Mouse (Mus musculus): ENCODE results near the gene Igfbp2. TPM values are rescaled to one million over a fixed set of nuclear protein-coding genes. Genes with fewer than 3 reads are reported as not detected.

The Igfbp2 gene
- total RNA-seq, 1 experiment from 2014 or later = 2.6 TPM

DNA sequence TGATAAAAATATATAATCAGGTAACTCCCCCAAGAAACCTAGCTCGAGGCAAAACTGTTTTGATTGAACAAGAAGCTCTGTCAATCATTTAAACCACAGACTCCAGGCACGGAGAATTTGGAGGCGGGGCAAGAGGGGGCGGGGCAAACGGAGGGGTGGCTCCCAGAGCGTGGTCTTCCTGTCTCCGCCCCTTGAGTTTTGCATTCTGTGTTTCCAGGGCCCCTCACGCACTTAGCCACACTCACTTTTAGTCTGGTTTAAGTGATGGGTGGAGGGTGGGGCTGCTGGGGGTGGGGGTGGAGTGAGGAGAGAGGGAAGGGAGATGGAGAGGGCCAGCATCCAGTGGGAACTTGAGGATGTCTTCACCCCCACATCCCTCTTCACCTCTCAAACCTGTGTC, 48.2 kb downstream of the Igfbp2 start:
- DNase-seq = peak; percentile 58

DNA sequence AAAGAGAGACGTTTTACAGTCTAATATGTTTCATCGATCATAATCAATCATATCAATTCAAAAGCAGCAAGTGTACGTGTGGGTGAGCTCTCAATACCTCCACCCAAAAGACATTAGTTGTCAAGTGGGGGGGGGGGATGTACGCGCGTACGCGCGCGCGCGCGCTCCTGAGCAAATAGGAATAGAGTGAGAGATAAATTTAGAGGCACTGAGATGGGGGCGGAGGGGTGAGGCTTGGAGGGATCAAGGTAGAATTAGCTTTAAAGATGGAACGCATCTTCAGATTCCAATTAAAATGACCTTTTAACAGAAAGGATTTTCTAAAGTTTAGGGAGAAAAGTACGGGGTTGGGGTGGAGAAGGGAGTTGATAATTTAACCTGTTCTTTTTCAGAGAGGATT, 48.8 kb downstream of the Igfbp2 start:
- no peak for DNase-seq

DNA sequence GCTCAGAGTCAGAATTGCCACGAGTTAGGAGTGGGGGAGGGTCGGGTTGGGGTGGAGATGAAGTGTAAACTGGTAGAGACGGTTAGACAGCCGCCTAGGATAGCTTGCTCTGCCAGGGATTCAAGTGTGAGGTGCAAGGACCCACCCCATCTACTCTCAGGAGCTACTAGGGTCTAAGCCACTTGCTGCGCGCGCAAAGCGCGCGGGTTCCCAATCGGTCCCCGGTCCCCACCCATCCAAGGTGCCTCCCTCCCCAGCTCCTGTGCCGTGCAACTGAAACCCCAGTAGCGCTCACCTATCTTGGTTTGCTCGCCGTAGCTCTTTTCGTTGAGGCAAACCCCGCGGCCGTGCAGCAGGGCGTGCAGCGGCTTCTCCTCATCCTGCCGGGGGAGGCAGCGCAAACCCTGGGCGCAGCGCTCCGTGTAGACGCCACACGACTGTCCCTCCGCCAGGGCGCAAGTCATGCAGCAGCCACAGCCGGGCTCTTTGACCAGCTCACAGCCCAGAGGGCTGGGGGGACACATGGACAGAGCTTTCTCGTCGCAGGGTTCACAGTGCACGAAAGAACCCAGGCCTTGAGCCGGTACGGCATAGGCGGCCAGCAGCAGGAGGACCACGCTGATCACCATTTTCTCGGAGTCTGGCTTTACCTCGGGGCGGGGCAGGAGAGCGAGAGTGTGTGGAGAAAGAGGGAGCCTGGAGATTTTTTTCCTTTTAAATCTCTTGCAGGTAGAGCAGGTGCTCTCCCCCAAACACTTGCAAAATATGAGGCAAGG, 49.4 kb downstream of the Igfbp2 start:
- peak; percentile 47 for DNase-seq

GRCm38 (mm10) chr1:72874287-72875211, 50.2 kb downstream of the Igfbp2 start, which contains the start of gene Igfbp5:
TSS of gene Igfbp5 (minus strand) at chr1:72874884.
- DNase-seq = peak; percentile 81

GRCm38 (mm10) chr1:72875708-72876107, 51.4 kb downstream of the Igfbp2 start:
- DNase-seq = no peak

DNA sequence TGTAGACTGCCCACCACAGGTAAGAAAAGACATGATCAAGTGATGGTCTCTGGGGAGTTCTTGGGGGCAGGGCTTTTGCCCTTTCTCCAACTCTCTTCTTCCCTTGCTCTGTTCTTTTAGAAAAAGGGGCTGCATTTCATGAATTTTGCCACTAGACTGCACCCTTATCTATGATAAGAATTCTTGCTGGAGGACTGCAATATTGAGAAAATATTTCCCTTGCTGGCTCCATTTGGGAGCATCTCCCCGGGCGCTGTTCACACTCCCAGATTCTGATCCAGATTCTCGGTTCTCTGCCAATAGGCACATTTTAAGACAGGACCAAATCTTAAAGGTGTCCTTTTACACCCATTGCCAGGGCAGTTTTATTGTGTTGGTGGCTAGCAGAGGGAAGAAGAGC, 51.8 kb downstream of the Igfbp2 start:
- DNase-seq = no peak

GRCm38 (mm10) chr1:72877892-72878291, 53.6 kb downstream of the Igfbp2 start:
- no peak for DNase-seq

DNA sequence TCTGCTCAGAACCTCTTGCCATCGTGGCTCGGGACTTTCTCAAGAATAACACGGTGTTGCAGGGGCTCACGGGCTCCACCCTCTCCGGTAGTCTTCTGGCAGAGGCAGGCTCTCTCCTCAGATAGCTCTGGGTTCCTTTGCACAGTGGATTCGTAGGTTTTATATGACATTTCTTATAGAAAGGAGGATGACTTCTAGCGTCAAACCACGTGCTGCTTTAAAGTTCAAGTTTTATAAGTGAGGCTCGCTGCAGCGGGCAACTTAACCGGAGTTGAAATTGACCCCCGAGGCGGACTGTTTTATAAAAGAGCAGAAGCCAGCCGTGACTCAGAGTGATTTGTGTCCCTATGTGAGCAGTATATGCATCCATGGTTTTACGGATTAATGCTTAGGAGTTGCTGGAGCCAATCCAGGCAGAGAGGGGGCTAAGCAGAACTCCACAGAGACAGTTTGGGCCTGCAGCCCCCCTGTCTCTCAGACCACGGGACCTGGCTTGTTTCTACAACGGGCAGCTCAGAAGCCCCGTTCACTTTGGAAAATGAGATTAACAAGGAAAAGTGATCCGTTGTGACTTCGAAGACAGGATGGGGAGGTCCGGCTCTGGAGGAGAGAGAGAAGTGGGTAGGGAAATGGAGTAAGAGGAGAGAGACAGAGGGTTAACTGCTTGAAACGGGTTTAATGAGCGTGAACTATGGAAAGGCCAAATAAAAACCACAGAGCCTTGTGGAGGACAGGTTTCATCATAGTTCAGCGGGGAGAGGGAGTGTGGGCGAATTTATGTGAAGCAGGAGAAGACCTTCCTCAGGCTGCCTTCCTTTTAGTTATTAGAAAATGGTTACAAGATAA, 54.4 kb downstream of the Igfbp2 start:
- DNase-seq = no peak

DNA sequence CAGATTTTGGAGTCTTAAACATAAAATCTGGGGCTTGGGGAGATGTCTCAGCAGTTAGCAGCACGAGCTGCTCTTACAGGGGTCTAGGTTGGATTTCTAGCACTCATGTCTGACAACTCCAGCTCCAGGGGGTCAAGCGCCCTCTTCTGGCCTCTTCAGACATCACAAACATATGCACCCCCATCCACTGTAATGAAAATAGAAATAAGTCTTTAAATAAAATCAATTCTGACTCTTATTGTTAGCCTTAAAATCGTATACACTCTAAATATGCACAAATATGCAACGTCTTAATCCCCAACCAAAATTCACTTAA, 55.0 kb downstream of the Igfbp2 start:
- DNase-seq = no peak

DNA sequence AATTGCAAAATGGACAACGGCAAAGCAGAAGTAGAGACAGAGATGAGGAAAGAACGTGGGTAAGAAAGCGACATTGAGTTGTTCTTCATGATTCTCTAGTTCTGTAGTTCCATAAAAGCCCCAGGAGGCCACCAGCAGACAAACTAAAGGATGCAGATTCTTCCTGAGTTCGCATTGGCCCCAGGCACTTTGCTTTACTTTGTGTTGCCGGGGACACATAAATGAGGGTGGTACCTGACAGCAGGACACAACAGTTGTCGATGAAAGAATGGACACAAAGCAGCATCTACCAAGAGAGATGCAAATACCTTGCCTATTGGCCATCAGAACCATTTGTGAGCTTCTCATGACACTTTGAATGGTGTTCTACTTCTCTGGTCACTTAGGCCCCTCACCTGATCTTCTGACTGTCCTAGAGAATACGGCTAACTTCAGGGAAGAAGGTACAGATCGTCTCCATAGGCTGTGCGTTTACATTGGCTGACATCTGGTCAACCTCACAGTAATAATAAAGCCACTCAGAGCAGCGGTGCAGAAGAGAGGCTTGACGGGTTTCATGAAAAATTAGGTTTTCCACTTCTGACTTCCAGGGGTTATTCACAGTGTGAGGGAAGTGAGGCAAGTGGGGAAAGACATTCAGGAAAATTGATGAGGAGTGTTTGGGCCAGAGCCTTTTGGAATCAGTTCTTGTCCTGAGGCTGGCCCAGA, 61.0 kb downstream of the Igfbp2 start:
- DNase-seq = no peak

DNA sequence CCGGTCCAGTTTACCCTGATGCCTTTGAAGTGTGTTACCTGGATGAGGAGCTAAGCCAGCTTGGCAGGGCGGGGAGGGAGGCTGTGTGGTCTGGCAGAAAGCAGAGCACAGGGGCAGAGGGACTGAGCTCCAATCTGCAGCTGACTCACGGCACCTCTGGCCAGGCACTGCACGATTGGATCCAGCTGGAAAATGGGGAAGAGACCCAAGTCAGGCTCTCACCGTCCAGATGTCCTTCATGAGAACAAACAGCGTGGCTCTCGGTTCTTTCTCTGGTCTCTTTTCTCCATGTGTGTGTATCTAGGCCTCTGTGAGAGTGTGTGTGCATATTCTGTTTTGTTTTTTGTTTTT, 61.5 kb downstream of the Igfbp2 start:
- DNase-seq = no peak

GRCm38 (mm10) chr1:72887910-72888309, 63.6 kb downstream of the Igfbp2 start:
- DNase-seq = no peak

- no peak for DNase-seq
Measured at GRCm38 (mm10) chr1:72895821-72896220, 71.5 kb downstream of the Igfbp2 start.

Other genes starting within 250 kb of the Igfbp2 start
- gene Smarcal1, start 241.3 kb upstream of the Igfbp2 start, total RNA-seq (2021) = 52.1 and 53.4 TPM in 2 replicates
- gene Ankar, start 123.9 kb upstream of the Igfbp2 start, total RNA-seq (2021) = not detected in 2 replicates
- 831 and 993 TPM in 2 replicates for gene Rpl37a, start 113.2 kb upstream of the Igfbp2 start, total RNA-seq (2021)
- 49.9 and 57.5 TPM in 2 replicates for gene Igfbp5, start 50.4 kb downstream of the Igfbp2 start, total RNA-seq (2021)
- gene Tnp1, start 191.4 kb downstream of the Igfbp2 start, total RNA-seq (2021) = not detected in 2 replicates

Data from adrenal gland, postnatal 25 days (tissue).